Mouse (Mus musculus) WW6 (cell line): ENCODE results near the gene Mapk8ip3.

Experiments used
- DNase-seq: peaks from one replicate; pipeline ENCODE4 v3.0.0-alpha.2; 2013; ENCODE audit warnings: low read depth, low spot score

Mapk8ip3 gene

DNA sequence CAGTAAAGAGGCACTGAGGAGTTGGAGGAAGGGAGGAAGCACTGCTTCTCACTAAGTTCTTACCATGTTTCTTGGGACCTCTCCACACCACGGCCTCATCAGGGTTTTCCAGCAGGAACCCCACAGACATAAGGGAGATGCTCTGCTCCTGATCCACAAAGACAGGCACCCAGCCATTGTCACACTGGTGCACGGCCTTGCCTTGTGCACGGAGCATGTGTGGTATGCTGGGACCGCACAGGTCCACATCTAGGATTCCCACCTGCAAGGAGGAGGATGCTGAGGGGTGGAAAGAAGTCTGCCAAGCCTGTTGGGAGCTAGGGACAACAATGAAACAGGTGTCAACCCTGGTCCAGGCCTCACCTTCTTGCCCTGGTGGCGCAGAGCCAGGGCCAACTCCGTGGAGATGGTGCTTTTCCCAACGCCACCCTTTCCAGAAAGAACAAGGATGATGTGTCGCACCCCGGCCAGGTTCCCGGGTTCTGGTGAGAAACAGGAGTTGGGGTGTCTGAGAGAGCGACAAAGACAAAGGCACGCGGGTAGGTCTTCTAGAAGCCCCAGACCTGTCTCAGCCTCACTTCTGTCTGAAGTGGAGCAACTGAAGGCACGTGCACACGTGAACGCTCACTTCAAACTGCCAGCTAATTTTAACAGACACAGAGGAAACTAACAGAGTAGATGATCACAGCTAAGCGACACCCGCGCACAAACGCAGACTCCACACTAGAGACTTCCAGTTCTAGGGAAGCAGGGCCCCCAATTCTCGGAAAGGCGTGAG is 51.2 kb downstream of the Mapk8ip3 start:
- DNase-seq = no peak

DNA sequence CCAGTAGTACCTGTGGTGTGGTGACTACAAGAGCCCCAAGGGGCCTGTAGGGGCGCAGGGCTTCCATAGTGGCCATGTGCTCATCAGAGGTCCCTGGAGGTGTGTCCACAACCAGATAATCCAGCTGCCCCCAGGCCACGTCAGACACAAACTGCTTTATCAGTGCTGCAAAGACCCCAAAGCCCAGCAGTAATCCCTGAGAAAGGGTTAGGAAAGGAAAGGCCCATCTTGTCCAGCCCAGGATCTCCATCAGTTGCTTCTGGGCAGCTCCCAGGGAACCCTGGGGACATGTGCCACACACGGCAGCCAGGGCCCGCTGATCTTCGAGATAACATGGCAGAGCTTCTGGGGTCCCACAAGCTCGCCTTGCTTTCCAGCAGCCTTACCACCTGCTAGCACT is 52.4 kb downstream of the Mapk8ip3 start:
- no peak for DNase-seq

DNA sequence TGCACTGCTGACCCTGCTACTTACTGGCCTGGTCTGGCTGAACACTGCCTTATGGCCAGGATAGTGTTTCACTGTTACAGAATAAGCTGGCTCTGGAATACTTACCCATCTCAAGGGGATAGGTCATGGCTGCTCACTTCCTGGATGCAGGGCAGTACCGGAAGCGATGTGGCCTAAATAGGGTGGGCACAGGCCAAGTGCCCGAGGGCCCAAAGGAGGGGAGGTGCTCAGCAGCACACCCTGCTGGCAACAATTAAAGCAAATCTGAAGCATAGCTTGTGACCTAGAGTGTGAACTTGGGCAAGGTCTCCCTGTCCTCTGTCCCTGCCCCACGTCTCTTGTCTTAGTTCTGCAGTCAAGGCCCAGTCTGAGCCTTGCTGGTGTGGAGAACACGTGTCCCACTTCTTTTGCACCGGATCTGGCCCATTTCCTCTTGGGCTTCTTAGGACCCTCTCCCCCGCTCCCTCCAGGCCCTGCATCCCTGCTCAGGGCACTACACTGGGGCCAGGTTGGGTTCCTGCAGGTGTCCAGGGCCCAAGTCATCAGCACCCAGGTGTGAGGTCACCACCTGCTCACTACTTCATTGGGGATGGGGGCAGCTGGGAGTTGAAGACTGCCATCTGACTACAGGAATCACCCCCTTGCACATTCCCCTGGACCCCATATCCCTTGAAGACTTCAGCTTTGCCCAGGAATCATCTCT is 54.9 kb downstream of the Mapk8ip3 start:
- DNase-seq = no peak

DNA sequence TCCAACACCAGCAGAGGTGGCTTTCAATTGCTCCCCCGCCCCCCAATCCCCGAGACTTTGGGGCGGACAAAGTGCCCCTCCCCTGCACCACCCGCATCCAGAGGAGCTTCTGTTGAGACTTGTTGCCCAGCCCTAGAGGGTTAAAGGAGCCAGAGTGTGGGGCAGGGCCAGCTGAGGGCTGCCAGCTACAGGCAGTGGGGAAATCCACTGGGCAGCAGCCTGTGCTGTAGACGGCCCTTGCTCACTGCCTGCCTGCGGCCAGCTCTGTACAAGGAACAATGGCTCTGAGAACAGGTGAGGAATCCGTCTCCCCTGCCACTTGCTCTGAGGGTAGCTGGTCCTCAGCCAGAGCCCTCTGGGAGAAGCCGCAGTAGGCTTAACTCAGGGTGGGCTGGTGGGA is 58.2 kb downstream of the Mapk8ip3 start:
- no peak for DNase-seq

DNA sequence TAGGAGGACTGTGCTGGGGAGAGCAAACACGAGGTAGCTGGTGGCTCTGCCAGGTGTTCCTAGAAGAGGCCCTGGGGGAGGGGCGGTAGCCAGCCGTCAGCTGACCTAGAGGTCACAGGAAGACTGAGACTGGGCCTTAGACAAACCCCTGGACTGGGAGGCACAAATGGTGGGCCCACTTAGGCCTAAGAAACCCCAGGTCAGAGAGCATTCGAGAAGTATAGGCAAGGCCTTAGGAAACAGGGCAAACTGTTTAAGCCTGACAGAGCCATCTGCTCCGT is 58.7 kb downstream of the Mapk8ip3 start:
- no peak for DNase-seq

DNA sequence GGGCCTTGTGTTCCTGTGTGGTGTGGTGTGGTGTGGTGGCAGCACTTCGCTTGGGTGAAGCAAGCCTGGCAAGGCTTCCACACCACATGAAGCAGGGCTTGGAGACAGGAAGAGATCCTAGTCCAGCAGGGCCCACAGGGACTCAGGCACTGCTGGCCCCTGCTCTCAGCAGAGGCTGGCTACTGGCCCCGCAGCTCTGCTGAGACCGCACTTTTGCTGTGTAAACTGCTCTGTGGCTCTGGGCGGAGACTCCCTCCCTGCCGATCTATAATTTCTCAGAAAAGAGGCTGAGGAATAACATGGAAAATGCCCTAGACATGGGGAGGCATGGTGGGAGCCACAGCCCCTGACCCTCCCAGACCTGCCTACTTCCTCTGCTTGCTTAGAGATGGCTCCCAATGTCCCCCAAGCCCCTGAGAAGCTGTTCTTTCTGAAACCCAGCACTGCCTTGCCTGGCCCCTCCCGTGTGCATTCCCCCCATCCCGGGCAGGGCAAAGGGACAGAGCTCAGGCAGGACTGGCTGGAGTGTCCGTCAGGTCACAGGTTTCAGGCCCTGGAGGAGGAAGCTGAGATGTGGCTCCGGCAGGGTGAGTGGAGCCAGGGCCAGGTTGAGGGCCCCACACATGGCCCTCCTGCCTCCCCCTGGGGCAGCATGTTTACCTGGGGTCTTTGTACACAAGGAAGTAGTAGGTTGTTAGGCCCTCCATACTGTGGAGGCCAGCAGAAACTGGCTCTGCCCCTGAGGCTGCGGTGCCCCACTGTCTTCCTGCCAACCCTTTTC is 59.3 kb downstream of the Mapk8ip3 start:
- DNase-seq = no peak

DNA sequence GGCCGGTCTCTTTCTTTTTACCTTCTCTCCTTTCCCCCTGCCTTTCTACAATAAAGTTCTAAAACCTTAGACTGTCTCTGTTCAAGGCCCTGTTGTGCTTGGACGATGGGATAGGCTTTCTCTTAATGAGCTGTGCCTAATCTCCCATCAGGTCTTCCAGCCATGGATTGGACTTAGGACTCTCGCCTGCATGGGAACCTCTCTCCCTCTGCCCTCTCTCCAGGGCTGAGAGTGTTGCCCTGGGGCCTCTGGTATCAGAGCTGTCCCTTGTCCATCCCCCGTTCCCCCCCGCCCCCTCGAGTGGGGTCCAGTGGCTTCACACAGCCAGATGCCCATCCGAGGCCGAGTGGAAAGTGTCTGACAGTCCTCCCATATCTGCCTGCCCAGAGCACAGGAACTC is 61.8 kb downstream of the Mapk8ip3 start:
- DNase-seq = no peak

DNA sequence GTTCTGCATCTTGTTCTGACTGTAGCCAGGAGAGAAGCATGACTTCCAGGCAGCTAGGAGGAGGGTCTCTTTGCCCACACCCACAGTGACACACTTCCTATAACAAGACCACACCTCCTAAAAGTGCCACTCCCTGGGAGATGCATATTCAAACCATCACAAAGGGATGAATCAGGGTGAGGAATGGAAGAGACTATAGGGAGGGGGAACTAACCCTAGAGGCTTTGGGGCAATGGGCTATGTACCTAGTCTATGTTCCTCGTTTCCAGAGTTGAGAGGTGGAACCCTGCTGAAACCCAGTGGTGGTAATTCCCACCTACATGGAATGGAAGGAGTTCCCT is 62.4 kb downstream of the Mapk8ip3 start:
- DNase-seq = no peak

DNA sequence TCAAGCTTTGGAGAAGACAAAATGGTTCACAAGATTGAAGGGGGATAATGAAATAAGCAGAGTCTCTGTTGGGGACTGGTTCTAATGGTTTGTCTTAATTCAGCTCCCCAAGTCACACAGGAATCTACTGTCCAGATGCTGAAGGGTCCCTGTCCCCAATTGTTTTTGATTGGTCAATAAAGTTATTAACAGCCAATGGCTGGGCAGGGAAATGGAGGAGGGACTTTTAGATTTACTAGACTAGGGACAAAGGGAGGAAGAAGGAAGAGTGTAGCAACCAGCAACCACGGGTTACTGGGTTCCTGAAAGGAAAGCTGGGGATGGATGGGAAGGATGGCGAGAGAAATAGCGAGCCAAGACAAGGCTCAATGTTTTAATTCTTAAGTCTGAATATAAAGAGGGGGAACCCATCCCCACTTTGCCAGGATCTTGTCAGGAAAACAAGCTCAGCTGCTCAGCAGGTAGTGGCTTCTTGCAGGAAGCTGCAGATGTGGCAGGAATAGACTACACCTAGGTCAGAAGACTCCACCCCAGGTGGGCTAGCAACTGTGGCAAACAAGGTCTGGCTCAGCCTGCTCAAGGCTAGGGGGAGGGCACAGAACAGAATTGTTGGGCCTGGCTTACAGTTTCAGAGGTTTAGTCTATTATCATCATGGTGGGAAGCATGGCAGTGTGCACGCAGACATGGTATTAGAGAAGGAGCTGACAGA is 62.9 kb downstream of the Mapk8ip3 start:
- DNase-seq = no peak

DNA sequence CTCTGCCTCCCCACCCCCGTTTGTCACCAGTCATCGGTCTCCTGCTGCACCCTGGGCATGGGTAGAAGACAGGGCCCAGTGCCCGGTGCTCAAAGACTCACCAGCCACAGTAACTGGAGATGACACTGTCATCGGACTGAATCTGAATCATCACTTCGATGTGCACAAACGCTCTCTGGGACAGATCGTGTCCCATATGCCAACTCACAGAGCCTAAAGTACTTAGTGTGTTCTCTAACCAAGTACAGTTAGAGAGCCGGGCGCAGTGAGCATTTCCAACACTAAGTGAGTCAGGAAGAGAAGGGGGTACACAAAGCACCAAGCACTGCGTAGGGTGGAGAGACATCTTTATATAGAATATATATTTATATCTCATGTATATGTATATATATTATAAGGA is 68.9 kb downstream of the Mapk8ip3 start:
- no peak for DNase-seq

DNA sequence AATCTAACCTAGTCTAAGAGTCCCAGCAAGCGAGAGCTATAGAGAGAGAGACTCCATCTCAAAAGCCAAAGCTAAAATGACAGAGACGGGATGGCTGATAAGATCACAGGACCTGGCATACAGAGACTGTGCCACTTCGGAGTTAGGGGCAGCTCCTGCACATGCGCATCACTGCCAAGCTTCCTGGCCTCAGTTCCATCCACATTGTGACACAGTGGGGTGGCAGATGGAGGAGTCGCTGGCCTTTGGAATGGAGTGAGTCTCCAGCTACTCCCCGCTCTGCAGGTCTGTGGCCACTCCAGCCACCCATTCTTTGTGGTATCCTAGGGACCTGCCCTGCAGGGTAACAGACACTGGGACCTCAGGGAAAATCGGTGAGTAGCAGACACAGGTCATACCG is 71.0 kb downstream of the Mapk8ip3 start, which contains the start of gene Igfals:
Gene Igfals, plus strand, starts transcription at position 222 of the 400 bp plus-strand sequence.
- DNase-seq = no peak

DNA sequence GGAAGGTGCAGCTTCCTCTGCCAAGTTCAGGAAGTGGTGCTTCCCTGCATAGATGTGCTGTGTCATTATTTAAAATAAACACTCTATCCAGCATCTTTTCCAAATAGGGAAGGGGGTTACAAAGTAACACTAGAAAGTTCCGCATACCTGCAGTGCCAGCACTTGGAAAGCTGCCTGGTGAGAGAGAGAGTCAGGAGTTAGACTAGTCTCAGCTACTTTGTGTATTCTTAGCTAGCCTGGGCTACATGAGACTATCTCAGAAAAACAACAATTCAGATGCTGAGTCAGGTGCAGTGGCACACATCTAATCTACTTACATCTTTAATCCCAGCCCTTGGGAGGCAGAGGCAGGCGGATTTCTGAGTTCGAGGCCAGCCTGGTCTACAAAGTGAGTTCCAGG is 75.0 kb downstream of the Mapk8ip3 start:
- DNase-seq = no peak

DNA sequence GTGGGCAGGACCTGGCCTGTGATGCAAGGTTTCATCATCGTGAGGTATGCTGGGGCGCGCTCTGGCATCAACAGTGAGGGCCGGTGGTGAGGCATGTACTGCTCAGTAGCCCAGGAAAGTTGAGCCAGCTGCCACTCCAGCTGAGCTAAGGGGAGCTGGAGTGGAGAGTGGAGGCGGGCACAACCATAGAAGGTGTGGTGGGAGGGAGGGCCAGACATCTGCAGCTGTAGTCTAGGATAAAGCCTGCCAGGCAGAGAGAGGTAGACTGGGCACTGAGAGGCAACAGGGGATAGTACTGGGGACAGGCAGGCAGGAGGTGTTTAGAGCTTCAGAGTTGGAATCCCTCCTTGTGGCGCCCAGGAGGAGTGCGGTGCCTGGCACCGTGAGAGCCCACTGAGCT is 76.7 kb downstream of the Mapk8ip3 start:
- no peak for DNase-seq

DNA sequence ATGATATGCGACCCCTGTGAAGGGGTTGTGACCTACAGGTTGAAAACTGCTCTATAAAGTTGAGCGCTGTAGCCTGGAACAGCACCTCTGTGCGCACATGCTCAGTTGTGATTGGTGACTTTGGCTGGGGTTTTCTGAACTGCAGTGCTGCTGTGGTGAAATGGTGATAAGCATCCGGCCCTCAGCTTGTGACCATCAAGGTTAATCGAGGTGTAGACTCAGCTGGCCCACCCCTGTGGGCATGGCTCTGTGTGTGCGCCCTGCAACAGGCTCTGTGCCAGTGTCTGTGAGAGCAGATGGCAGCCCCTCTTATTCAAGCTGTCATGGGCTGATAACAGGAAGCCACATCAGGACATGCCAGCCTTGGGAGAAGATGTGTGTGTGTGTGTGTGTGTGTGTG is 77.8 kb downstream of the Mapk8ip3 start:
- no peak for DNase-seq

DNA sequence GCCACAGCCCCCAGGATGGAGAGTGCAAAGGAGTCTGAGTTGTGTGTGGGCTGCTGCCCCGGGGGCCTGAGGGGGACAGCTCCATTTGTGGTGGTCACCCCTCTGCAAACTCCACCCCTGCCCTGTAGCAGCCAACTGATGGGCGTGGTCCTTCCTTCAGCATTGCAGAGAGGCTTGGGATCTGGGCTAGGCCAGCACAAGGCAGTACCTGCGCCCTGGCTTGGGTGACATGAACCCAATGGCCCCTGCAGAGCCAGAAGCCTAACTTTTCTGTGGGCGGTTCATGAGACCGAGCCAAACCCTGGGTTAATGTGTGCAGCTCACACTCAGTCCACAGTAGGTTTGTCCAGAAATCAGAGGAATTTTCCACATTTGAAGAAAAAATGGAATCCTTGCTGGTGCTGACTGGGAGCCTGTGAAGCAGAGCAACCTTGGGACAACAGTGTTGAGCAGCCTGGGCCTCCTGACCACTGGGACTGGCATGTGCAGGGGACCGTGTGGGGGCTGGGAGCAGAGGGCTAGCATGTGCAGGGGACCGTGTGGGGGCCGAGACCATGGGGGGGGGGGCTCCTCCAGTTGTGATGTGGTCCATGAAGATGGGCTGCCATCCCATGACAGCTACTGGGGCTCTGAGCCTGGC is 78.8 kb downstream of the Mapk8ip3 start:
- no peak for DNase-seq

DNA sequence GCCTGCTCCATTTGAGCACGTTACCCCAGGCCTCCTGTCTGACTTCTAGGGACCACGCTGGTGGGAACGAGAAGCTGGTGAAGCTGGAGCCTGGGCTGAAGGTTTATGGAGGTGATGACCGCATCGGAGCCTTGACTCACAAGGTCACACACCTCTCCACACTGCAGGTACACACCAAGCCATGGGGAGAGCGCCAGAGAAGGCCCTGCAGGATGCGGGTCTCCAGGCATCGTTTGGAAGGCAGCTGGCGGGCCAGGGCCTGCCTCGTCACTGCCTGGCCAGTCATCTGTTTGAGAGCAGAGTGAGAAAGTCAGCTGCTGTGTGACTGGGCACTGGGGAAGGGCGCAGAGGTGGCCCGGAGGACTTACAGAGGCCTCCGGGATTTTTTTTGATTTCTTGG is 80.2 kb downstream of the Mapk8ip3 start:
- DNase-seq = no peak

DNA sequence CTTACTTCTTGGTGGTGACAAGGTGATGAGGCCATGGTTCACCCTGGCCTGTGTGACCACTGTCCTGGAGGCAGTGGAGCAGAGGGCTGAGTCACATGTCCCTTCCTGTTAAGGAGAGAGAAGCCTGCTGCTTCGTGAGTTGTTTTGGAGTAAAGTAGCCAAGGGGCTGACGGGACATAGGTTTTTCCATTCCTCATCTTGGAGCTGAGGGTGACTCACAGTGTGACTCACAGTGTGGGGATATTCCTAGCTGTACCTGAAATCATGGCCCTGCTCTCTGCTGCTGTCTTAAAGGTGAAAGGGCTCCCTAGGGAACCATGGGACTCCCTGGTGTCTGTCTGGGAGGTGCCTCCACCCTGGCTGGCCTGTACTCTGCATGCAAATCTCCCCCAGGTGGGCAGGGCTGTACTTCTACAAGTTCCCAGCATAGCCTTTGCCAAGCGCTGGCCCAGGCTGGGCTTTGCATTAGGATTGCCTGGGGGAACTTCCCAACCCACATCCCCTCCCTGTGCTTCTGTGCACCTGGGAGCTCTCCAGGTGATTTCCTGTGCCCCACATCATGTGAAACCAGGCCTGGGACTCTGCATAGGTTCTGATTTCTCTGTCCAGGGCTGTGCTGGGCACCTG is 80.8 kb downstream of the Mapk8ip3 start:
- DNase-seq = no peak

DNA sequence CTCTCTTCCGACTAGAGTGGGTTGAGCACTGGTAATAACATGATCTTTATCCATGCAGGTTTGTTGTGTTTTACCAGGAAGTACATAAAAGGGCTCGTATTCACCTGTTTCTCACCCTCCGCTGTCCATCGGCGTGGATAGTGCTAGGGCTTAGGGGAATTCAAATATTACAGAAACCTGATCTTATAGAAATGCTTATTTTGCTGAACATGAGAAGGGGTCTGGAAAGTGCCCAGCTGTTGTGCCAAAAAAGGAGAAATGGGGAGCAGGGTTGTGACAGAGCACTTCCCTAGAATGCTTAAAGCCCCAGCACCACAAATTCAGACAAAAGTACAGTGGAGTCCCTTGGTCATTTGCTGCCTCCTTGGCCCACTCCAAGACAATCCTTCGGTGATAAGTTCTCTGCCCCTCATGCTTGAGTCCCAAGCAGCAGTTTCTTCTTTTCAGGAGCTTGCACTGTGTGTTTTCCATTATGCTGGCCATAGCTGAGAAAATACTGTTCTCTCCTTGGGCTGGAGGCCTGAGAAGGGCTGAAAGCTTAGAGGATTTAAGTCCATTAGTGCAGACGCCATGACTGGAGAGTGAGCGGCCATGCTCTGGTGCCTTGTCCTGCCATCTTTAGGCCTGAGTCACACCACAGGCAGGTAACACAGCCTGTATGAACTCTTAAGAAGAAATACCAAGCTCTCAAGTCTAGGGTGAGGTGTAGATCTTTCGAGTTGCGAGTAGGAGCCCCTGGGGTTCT is 85.2 kb downstream of the Mapk8ip3 start:
- DNase-seq = no peak

DNA sequence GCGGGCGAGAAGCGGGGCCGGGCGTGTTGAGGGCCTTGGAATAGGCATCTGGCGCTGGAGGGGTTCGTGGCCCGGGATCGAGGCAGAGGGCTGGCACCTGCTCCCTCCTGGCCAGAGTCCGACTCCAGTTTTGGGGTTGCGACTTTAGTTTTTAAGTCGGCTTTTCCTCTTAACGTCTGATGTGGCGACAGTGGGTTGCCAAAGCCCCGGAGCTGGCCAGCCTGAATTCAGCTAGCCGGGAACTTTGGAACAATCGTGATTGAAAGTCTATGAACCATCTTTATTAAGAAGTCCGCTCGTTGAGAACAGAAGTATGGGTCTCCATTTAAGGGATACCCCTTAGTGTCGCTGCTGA is 86.0 kb downstream of the Mapk8ip3 start:
- no peak for DNase-seq

DNA sequence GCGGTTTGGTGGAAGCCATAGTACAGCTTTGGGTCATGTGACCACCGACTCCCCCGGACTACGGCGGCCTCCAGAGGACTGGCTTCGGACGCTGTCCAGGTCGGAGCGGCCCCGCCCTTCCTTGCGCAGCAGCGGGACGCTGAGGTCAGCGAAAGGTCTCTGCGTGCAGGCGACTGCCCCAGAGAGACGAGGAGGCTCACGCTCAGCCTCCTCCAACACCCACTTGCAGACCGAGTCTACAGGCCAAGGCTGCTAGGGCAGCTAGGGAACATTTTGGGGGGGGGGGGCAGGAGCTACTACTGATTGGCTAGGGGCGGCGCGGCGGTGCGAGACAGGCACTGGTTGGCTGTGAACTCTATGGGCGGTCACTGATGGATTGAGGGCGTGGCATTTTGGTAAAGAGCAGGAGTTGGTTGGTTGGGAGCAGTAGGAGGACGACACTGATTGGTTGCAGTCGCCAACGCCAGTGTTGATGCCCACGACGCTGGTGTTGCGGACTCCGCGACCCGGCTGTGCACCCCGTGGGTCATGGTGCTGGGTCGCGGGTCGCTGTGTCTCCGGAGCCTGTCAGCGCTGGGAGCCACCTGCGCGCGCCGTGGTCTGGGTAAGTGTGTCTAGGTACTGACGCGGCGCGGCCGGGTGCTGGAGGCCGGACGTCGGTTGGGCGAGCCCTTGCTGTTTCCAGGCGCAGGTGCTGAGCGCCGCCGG is 86.6 kb downstream of the Mapk8ip3 start, which contains the start of gene Fahd1:
Gene Fahd1, minus strand, starts transcription at position 300 of the 708 bp plus-strand sequence.
- peak; percentile 93 for DNase-seq
